Mouse (Mus musculus) C3H10T1/2 (cell line): ENCODE measurements around the gene Dact2. TPM values are rescaled to one million over a fixed set of nuclear protein-coding genes. Genes with fewer than 3 reads are reported as not detected.

Experiments
- polyA plus RNA-seq, 2 experiments: library from polyadenylated mRNA; unstranded; fragments of >200 nt; fragmentation: generic; extraction: Trizol; gene quantifications; one replicate each; pipeline ENCODE4 v1.2.1; 2012; ENCODE audit warnings: missing spikeins in 2 of 2

Dact2 gene
- under 1 TPM; 0.02 to 0.17 TPM for polyA plus RNA-seq

GRCm38 (mm10) chr17:14204061-14204460 is at the start of gene Dact2:
TSS of gene Dact2 (minus strand) at chr17:14204304.

Other genes starting within 250 kb of the Dact2 start
- not detected for gene Gm7356, start 200.6 kb downstream of the Dact2 start, polyA plus RNA-seq
- not detected for gene Gm7358, start 144.8 kb downstream of the Dact2 start, polyA plus RNA-seq
- 100 to 1,000 TPM in 1 of 2 experiments, 1 to 10 TPM in 1; 5.4 to 160 TPM for gene Smoc2, start 75.2 kb upstream of the Dact2 start, polyA plus RNA-seq